Mouse (Mus musculus) heart, embryonic 11.5 days (tissue): ENCODE results near the gene Tff2. TPM values are rescaled to one million over a fixed set of nuclear protein-coding genes. Genes with fewer than 3 reads are reported as not detected.

Experiments used
- ATAC-seq: fragments of 200-750 bp; cut with Nextera tagmentation; replicated peaks from 2 replicates; pipeline ENCODE4 v1.8.0; 2017; ENCODE audit warnings: moderate library complexity; ENCODE audit not compliant: insufficient number of reproducible peaks, low FRiP score, low TSS enrichment
- H3K27ac ChIP-seq: fragments of 300-500 bp; sonication (generic); 2 replicates; pipeline ENCODE4 v1.5.1; 2014; ENCODE audit warnings: mild to moderate bottlenecking, low read depth, low read length
- H3K27me3 ChIP-seq: fragments of 300-500 bp; sonication (generic); 2 replicates; pipeline ENCODE4 v1.6.1; 2014; ENCODE audit warnings: mild to moderate bottlenecking, low read length, mixed read lengths; ENCODE audit not compliant: control insufficient read depth, insufficient read depth
- H3K36me3 ChIP-seq: fragments of 300-500 bp; sonication (generic); 2 replicates; pipeline ENCODE4 v1.6.1; 2014; ENCODE audit warnings: mild to moderate bottlenecking, low read length, moderate library complexity, mixed read lengths; ENCODE audit not compliant: control insufficient read depth, insufficient read depth
- H3K4me1 ChIP-seq: fragments of 300-500 bp; sonication (generic); 2 replicates; pipeline ENCODE4 v1.6.1; 2014; ENCODE audit warnings: low read length; ENCODE audit not compliant: control insufficient read depth, insufficient read depth
- H3K4me2 ChIP-seq: fragments of 300-500 bp; sonication (generic); 2 replicates; pipeline ENCODE4 v1.6.1; 2014; ENCODE audit warnings: mild to moderate bottlenecking, moderate library complexity
- H3K4me3 ChIP-seq: fragments of 300-500 bp; sonication (generic); 2 replicates; pipeline ENCODE4 v1.5.1; 2014; ENCODE audit warnings: low read depth, low read length
- H3K9ac ChIP-seq: fragments of 300-500 bp; sonication (generic); 2 replicates; pipeline ENCODE4 v1.6.1; 2014; ENCODE audit warnings: mild to moderate bottlenecking, low read depth, low read length, moderate library complexity
- H3K9me3 ChIP-seq: fragments of 300-500 bp; sonication (generic); replicated peaks from 2 replicates; pipeline ENCODE4 v1.6.1; 2016; ENCODE audit warnings: low read length; ENCODE audit not compliant: control insufficient read depth
- WGBS: fragments of 180-500 bp; shearing (Covaris S2); extraction: QIAGEN DNeasy Blood & Tissue Kit; methylation state at CpG from one replicate; pipeline ENCODE4 v1.1.7; 2014; ENCODE audit not compliant: insufficient replicate concordance; 5-methylcytosine and 5-hydroxymethylcytosine counted together
- polyA plus RNA-seq: library from polyadenylated mRNA; unstranded; fragments of >200 nt; fragmentation: Nextera tagmentation; extraction: Ambion mirVana; gene quantifications from 2 replicates; pipeline ENCODE4 v1.2.1, GENCODE M21; 2014

The Tff2 gene
- polyA plus RNA-seq, 1 experiment from 2014 or later = not detected

- Histone ChIP-seq H3K4me3 (no peak within 1 kb of the TSS), H3K36me3 (no peaks in the 10 kb centered on the region), H3K4me2 (no peak within 1 kb of the TSS), H3K4me1 (no peaks in the 10 kb centered on the region), H3K27ac (no peak within 1 kb of the TSS), H3K9ac (no peak within 1 kb of the TSS), H3K9me3 (no peaks in the 10 kb centered on the region), H3K27me3 (0 out of 2 replicates have a peak, but pooled peaks cover 7% of the 10 kb centered on the region)
- no peak for ATAC-seq
- 26% methylated on average over 2 of the region's 2 CpGs for WGBS
These were observed 14.6 kb downstream of the Tff2 start, which contains the start of gene Tff3 for GRCm38 (mm10) chr17:31129452-31129851. Gene Tff3 (minus strand): TSS chr17:31129646.

GRCm38 (mm10) chr17:31128708-31129318, 15.3 kb downstream of the Tff2 start:
- H3K36me3 ChIP-seq = no peaks in the 10 kb centered on the region
- H3K4me1 ChIP-seq = no peaks in the 10 kb centered on the region
- no peaks in the 10 kb centered on the region for H3K9me3 ChIP-seq
- 0 out of 2 replicates have a peak, but pooled peaks cover 7% of the 10 kb centered on the region for H3K27me3 ChIP-seq
- WGBS = 69% methylated on average over 9 of the region's 9 CpGs
- H3K27ac ChIP-seq = no peak overlapping the region
- no peak for ATAC-seq
- H3K9ac ChIP-seq = no peak overlapping the region
- no peak overlapping the region for H3K4me3 ChIP-seq
- no peak overlapping the region for H3K4me2 ChIP-seq

DNA sequence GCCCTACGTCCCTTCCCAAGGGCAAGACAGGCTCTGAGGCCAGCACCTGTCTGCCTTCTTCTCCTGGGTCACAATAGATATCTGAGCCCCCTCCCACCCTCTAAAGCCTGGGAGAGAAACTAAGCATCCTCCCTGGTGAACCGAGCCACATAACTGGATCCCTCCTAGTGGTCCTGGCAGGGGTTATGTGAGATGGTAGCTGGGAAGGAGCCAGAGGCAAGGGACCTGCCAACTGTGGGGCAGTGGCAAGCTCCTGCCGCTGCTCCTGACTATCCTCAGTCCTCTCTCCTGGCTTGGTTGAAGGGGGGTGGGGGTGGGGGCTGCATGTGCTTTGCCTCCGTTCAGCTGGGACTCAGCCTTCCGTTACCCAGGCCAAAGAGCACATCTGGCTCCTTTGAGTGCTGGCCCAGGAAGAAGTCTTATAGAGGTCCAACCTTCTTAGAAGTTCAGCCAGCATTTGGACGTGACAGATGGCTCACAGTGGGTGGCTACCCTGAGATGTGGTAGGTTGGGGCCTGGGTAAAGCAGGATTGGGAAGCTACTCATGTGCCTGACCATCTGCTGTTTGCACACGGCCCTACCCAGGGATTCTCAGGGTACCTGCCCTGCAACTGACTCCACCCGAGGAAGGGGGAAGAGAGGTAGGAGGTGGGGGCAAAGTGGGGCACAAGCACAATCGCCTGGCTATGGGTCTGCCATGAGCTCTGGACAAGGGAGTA, 18.4 kb downstream of the Tff2 start:
- no peak overlapping the region for H3K4me3 ChIP-seq
- no peaks in the 10 kb centered on the region for H3K9me3 ChIP-seq
- WGBS = 36% methylated on average over 9 of the region's 9 CpGs
- H3K27ac ChIP-seq = no peak overlapping the region
- ATAC-seq = no peak
- H3K4me1 ChIP-seq = no peaks in the 10 kb centered on the region
- H3K27me3 ChIP-seq = 0 out of 2 replicates have a peak, but pooled peaks cover 7% of the 10 kb centered on the region
- H3K36me3 ChIP-seq = no peaks in the 10 kb centered on the region
- H3K4me2 ChIP-seq = no peak overlapping the region
- no peak overlapping the region for H3K9ac ChIP-seq

DNA sequence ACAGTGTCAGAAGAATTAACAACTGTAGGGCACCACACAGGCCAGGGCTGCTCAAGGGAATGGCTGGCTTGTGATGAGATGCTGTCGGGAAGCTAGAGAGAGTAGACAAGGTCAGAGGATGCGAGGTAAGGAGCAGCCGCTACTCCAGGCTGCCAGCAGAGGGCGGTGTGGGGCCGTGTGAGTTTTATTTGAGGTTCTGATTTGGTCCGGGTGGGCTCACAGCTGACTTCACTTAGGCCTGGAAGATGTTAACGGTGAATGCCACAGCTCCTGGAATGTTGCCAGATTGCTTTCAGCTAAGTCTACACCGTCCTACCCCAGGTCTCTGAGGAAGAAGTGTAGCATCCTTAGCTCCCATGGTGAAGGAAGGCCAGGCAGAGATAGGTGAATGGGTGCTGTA, 22.1 kb downstream of the Tff2 start:
- Histone ChIP-seq H3K4me3 (no peak overlapping the region), H3K4me2 (no peak overlapping the region), H3K27me3 (0 out of 2 replicates have a peak, but pooled peaks cover under 1% of the 10 kb centered on the region), H3K4me1 (no peaks in the 10 kb centered on the region), H3K9ac (no peak overlapping the region), H3K36me3 (no peaks in the 10 kb centered on the region), H3K27ac (no peak overlapping the region), H3K9me3 (no peaks in the 10 kb centered on the region)
- 10% methylated on average over 8 of the region's 8 CpGs for WGBS
- ATAC-seq = no peak

GRCm38 (mm10) chr17:31119429-31119828, 24.7 kb downstream of the Tff2 start:
- ATAC-seq = no peak
- no peaks in the 10 kb centered on the region for H3K27me3 ChIP-seq

GRCm38 (mm10) chr17:31117946-31118345, 26.1 kb downstream of the Tff2 start:
- Histone ChIP-seq H3K4me1 (no peaks in the 10 kb centered on the region), H3K9ac (no peak overlapping the region), H3K27me3 (no peaks in the 10 kb centered on the region), H3K4me3 (no peak overlapping the region), H3K27ac (no peak overlapping the region), H3K36me3 (no peaks in the 10 kb centered on the region), H3K4me2 (no peak overlapping the region), H3K9me3 (no peaks in the 10 kb centered on the region)
- no peak for ATAC-seq
- WGBS = 83% methylated on average over 5 of the region's 5 CpGs

More at GRCm38 (mm10) chr17:31119429-31119828, 24.7 kb downstream of the Tff2 start:
- H3K4me2 ChIP-seq = no peak overlapping the region
- H3K36me3 ChIP-seq = no peaks in the 10 kb centered on the region
- no peak overlapping the region for H3K9ac ChIP-seq
- no peak overlapping the region for H3K27ac ChIP-seq
- no peak overlapping the region for H3K4me3 ChIP-seq
- H3K4me1 ChIP-seq = no peaks in the 10 kb centered on the region
- H3K9me3 ChIP-seq = no peaks in the 10 kb centered on the region
- WGBS = 2% methylated on average over 7 of the region's 7 CpGs

DNA sequence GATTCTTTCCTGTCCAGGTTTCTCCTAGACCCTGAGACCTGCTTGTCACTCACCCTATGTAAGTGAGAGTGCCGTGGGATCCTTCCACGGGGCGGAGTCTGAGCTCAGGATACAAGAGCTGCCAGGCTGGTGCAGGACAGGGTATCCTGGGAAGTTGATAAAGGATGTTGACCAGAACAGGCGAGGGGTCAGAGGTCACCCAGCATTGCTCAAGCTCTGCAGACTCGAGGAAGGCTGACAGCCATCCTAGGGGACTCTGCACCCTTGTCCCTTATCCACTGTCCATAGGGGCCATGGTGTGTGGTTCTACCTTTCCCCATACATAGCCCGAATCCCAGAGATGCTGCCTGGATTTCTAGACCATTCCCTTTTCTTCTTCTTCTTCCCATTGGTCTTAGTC, 28.0 kb downstream of the Tff2 start:
- H3K27ac ChIP-seq = no peak overlapping the region
- 45% methylated on average over 6 of the region's 6 CpGs for WGBS
- no peaks in the 10 kb centered on the region for H3K9me3 ChIP-seq
- no peak for ATAC-seq
- H3K9ac ChIP-seq = no peak overlapping the region
- no peaks in the 10 kb centered on the region for H3K4me1 ChIP-seq
- H3K36me3 ChIP-seq = peaks cover under 1% of the 10 kb centered on the region; the same call in 1 of the 2 replicates
- H3K4me2 ChIP-seq = no peak overlapping the region
- H3K4me3 ChIP-seq = no peak overlapping the region
- no peaks in the 10 kb centered on the region for H3K27me3 ChIP-seq

DNA sequence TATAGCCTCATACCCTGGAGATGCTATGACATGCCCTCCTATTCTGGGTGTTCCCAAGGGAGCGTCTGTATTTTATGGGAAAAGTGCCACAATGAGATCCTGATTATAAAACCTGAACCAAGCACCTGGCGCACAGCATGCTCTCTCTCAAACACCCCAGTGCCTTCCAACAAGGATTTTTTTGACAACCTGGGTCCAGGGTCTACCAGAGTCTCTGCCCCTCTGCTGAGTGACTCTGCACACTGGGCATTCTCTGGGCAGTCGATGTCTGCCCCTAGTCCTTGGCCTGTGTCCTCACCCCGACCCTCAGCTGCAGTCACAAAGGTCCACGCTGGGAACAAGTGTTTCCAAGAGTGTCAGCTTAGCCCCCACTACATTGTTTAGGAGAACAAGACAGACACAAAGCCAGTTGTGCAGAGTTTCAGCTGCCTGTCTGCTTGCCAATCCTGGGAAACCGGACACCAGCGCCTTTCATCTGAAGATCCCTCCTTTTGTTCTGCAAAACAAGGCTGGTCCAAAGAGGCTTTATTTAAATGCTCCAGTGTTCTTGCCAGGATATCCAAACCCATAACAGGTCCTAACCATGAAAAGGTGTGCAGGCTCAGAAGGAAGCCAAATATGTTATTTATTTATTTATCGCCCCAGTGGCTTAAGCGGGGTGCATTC, 30.8 kb downstream of the Tff2 start:
- H3K4me3 ChIP-seq = no peak overlapping the region
- no peaks in the 10 kb centered on the region for H3K9me3 ChIP-seq
- WGBS = 71% methylated on average over 9 of the region's 9 CpGs
- no peak overlapping the region for H3K4me2 ChIP-seq
- peaks cover 2% of the 10 kb centered on the region; the same call in 1 of the 2 replicates for H3K36me3 ChIP-seq
- no peak overlapping the region for H3K9ac ChIP-seq
- ATAC-seq = no peak
- no peaks in the 10 kb centered on the region for H3K4me1 ChIP-seq
- H3K27ac ChIP-seq = no peak overlapping the region
- no peaks in the 10 kb centered on the region for H3K27me3 ChIP-seq
